Mouse (Mus musculus) ES-CJ7 (cell line): ENCODE measurements at regions not wholly inside any gene's neighbourhood (a gene's known extent, or its start where the extent isn't known, plus 50 kb on each side); places are given as distances from the start of the nearest gene placed in this dataset.

ENCODE experiments used
- DNase-seq: peaks from one replicate; pipeline ENCODE4 v3.0.0; 2011; ENCODE audit warnings: low read depth, low spot score

DNA sequence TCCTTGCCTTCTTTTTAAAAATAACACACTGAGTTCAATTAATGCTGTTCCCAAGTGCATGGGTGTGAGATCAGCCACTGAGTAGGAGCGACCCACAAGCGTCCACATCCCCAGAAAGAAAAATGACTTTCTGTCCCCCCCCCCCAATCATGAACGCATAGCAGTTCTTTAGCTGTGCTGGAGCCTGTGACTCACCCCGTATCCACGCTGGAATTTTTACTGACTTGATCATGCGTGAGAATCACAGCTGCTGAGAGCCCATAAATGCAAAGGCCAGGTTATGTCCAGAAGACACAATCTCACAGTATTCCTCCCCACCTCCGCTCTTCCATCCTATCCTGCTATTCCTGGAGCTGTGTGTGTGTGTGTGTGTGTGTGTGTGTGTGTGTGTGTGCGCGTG is 53.3 kb downstream of the Fos start:
- DNase-seq, result no peak

DNA sequence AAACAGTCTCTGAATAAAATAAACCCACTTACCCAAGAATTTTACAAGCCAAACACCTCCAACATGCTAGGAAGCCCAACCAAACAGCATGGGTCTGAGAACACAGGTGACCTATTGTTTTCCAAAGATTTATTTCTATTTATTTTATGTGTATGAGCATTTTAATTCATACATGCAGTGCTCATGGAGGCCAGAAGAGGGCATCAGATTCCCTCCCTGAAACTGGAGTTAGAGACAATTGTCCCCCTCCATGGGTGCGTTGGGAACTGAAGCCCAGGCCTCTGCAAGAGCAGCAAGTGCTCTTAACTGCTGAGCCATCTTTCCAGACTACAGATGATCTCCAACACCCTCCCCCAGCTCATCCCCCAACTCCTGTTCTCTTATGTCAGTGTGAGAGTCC is 57.9 kb downstream of the Fos start:
- no peak for DNase-seq

- no peak for DNase-seq
These were observed 58.5 kb downstream of the Fos start for GRCm38 (mm10) chr12:85532221-85532612.

DNA sequence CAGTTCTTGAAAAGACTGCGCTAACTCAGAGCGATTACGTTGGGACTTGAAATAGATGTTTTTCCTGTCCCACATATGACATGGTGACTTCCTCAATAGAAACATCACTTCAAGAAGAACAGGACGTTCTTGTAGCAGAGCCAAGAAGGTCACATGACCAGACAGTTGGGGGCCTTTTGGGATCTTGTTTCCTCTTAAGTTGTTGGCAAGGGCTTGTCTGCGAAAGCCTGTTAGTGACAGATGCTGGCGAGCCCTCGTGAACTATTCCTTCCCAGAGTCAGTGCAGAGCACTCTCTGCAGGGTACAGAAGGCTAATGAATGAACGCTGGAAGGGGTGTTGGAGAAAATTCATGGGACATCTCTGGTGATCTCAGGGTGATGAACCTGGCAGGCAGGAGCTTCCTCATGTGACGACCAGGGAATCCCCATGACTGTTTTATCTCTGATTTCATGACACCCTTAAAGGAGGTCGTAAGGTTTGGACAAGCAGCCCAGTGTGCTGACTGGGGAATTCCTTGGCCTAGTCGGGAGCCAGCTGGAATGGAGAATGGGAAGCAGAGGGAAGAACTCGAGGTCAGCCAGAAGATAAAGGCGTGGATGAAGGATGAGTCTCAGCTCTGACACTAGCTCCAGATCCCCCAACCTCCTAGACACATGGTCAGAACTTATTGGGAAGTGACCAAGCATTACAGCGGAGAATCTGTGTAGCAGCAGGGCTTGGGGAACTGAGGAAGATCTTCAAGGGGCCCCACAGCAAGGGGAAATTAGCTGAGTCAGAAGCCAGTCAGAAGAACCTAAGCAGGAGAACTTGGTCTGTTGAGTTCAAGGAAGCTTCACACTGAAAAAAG is 59.1 kb downstream of the Fos start:
- DNase-seq, result no peak

DNA sequence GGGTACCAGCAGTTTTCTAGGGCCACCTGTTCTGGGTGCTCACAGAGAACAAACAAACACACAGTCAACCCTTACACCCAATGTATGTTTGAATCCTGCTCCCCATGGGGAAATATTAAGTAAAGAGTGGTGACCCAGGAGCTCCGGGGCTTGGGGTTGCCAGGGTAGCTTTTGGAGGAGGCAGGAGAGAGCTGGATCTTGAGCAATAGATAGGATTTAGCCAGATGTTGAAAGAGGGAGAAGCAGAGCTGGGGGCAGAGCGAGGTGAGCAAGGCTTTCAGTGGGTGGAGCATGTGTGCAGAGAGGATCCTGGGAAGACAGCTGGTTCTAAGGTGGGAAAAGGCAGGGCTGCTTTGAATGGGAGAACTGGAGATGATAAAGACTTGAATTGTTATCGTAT is 59.9 kb downstream of the Fos start:
- no peak for DNase-seq

- DNase-seq, result peak; percentile 28
These were observed 59.4 kb upstream of the Jdp2 start for GRCm38 (mm10) chr12:85539423-85539822.

- no peak for DNase-seq
These were observed 57.7 kb upstream of the Jdp2 start for GRCm38 (mm10) chr12:85541153-85541552.

- no peak for DNase-seq
These were observed 55.9 kb upstream of the Jdp2 start for GRCm38 (mm10) chr12:85542881-85543280.

- no peak for DNase-seq
These were observed 55.3 kb upstream of the Jdp2 start for GRCm38 (mm10) chr12:85543520-85543919.

GRCm38 (mm10) chr12:85544801-85545200 is 54.0 kb upstream of the Jdp2 start:
- DNase-seq, result no peak

DNA sequence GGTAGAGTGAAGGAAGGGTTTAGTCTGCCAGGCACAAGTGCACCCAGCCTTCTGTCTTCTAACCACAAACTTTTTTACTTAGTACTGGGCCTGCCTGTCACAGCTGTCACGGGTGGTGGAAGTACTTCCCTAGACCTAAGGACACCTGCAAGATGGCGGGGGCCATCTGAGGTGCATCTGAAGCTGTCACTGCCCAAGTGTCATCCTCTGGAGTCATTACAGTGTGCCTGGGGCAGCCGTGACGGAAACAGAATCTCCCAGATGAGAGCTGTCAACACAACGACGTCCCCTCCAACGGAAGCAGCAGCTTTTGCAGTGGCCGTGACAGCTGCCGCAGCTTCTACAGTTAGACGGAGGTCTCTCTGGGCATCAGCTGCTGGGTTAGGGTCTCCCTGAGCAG is 53.1 kb upstream of the Jdp2 start:
- DNase-seq, result no peak

GRCm38 (mm10) chr12:85548076-85548475 is 50.8 kb upstream of the Jdp2 start:
- DNase-seq, result no peak
